Mouse (Mus musculus) heart, embryonic 13.5 days (tissue): ENCODE data around the gene Kcnip1. TPM values are rescaled to one million over a fixed set of nuclear protein-coding genes. Genes with fewer than 3 reads are reported as not detected.

ENCODE experiments used
- ATAC-seq: fragments of 200-750 bp; cut with Nextera tagmentation; 2 replicates; pipeline ENCODE4 v1.8.0; 2017; ENCODE audit warnings: moderate TSS enrichment; ENCODE audit not compliant: insufficient number of reproducible peaks, low FRiP score, low TSS enrichment; ENCODE audit errors: extremely low read depth
- H3K27ac ChIP-seq: fragments of 300-500 bp; sonication (generic); replicated peaks from 2 replicates; pipeline ENCODE4 v1.5.1; 2015; ENCODE audit warnings: moderate library complexity, mild to moderate bottlenecking, inconsistent platforms
- H3K27me3 ChIP-seq: fragments of 300-500 bp; sonication (generic); replicated peaks from 2 replicates; pipeline ENCODE4 v1.6.1; 2015; ENCODE audit warnings: mild to moderate bottlenecking, inconsistent platforms
- H3K36me3 ChIP-seq: fragments of 300-500 bp; sonication (generic); 2 replicates; pipeline ENCODE4 v1.6.1; 2015; ENCODE audit warnings: mild to moderate bottlenecking, inconsistent platforms
- H3K4me1 ChIP-seq: fragments of 300-500 bp; sonication (generic); 2 replicates; pipeline ENCODE4 v1.6.1; 2015; ENCODE audit warnings: inconsistent platforms
- H3K4me2 ChIP-seq: fragments of 300-500 bp; sonication (generic); 2 replicates; pipeline ENCODE4 v1.6.1; 2015; ENCODE audit warnings: inconsistent platforms, mild to moderate bottlenecking, moderate library complexity
- H3K4me3 ChIP-seq: fragments of 300-500 bp; sonication (generic); 2 replicates; pipeline ENCODE4 v1.5.1; 2015; ENCODE audit warnings: moderate library complexity, mild to moderate bottlenecking, inconsistent platforms
- H3K9ac ChIP-seq: fragments of 300-500 bp; sonication (generic); 2 replicates; pipeline ENCODE4 v1.6.1; 2015; ENCODE audit warnings: inconsistent platforms, mild to moderate bottlenecking, moderate library complexity
- H3K9me3 ChIP-seq: fragments of 300-500 bp; sonication (generic); 2 replicates; pipeline ENCODE4 v1.6.1; 2016; ENCODE audit warnings: inconsistent platforms
- WGBS: fragments of 180-500 bp; shearing (Covaris S2); methylation state at CpG from one replicate; pipeline ENCODE4 v1.1.7; 2015; ENCODE audit warnings: mixed read lengths; 5-methylcytosine and 5-hydroxymethylcytosine counted together
- polyA plus RNA-seq: library from polyadenylated mRNA; unstranded; fragments of >200 nt; fragmentation: Nextera tagmentation; extraction: Ambion mirVana; gene quantifications from 2 replicates; pipeline ENCODE4 v1.2.1, GENCODE M21; 2015

The Kcnip1 gene
- polyA plus RNA-seq, 1 experiment from 2014 or later = 0.15 TPM

DNA sequence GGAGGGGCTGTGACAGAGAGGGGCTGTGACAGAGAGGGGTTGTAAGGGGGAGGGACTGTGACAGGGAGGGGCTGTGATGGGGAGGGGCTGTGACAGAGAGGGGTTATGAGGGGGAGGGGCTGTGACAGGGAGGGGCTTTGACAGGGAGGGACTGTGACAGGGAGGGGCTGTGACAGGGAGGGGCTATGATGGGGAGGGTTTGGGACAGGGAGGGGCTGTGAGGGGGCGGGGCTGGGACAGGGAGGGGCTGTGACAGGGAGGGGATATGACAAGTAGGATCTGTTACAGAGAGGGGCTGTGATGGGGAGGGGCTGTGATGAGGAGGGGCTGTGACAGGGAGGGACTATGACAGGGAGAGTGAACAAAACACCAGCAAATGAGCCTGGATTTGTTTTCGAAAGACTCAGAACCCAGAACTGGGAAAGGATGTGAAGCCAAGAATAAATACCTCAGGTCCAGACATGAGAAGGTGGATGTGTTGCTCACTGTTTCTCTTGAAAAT lies 290.9 kb downstream of the Kcnip1 start:
- Histone ChIP-seq H3K27ac (no peak overlapping the region), H3K4me2 (no peak overlapping the region), H3K27me3 (0 out of 2 replicates have a peak, but pooled peaks cover 12% of the 10 kb centered on the region), H3K4me1 (no peaks in the 10 kb centered on the region), H3K36me3 (no peaks in the 10 kb centered on the region), H3K9me3 (no peaks in the 10 kb centered on the region), H3K9ac (no peak overlapping the region), H3K4me3 (no peak overlapping the region)
- WGBS = 44% methylated on average over 2 of the region's 2 CpGs
- no peak for ATAC-seq

DNA sequence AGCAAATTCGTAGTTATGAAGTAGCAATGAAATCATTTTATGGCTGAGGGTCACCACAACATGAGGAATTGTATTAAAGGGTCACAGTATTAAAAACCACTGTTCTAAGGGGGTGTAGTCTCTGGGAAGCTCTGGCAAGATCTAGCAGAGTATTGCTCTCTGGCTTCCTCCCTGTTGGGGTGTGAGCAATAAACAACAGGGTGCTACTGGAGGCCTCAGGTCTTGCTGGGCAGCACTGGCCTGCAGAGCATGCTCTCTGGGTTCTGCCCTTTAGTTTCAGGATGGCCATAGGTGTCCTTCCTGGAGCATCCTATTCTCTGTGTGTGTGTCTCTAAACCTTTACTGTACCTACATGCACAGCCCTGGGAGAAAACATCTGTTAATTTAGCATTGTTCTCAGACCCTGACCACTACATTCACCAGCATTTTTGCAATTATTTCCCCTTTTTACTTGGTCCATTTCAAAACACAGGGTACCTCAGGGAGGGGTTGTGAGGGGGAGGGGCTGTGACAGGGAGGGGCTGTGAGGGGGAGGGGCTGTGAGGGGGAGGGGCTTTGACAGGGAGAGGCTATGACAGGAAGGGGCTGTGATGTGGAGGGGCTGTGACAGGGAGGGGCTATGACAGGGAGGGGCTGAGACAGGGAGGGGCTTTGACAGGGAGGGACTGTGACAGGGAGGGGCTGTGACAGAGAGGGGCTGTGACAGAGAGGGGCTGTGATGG lies 291.6 kb downstream of the Kcnip1 start:
- Histone ChIP-seq H3K27me3 (0 out of 2 replicates have a peak, but pooled peaks cover 9% of the 10 kb centered on the region), H3K4me3 (no peak overlapping the region), H3K4me2 (no peak overlapping the region), H3K9me3 (no peaks in the 10 kb centered on the region), H3K9ac (no peak overlapping the region), H3K4me1 (no peaks in the 10 kb centered on the region), H3K36me3 (no peaks in the 10 kb centered on the region), H3K27ac (no peak overlapping the region)
- WGBS = 62% methylated on average over 1 of the region's 1 CpGs
- no peak for ATAC-seq

DNA sequence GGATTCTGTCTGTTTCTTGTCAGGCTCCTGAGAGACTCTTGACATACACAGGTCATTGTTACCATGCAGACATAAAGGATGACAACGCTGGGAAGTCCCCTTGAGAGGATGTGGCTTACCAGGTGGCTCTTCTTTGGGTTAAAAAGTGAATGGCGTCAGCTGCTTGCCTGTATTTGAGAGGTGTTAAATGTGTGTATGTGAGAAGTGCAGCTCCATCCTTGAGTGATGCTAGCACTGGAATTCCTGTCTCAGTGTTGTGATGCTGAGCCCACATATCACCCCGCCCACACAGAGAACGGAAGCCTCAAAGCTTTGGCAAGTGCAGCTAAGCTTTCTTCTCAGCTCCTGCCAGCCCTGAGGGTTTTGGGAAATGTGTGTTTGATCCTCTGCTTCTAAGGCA lies 292.2 kb downstream of the Kcnip1 start:
- Histone ChIP-seq H3K27ac (no peak overlapping the region), H3K36me3 (no peaks in the 10 kb centered on the region), H3K27me3 (0 out of 2 replicates have a peak, but pooled peaks cover 6% of the 10 kb centered on the region), H3K9ac (no peak overlapping the region), H3K4me3 (no peak overlapping the region), H3K4me2 (no peak overlapping the region), H3K4me1 (no peaks in the 10 kb centered on the region), H3K9me3 (no peaks in the 10 kb centered on the region)
- ATAC-seq = no peak
- 44% methylated on average over 4 of the region's 4 CpGs for WGBS

DNA sequence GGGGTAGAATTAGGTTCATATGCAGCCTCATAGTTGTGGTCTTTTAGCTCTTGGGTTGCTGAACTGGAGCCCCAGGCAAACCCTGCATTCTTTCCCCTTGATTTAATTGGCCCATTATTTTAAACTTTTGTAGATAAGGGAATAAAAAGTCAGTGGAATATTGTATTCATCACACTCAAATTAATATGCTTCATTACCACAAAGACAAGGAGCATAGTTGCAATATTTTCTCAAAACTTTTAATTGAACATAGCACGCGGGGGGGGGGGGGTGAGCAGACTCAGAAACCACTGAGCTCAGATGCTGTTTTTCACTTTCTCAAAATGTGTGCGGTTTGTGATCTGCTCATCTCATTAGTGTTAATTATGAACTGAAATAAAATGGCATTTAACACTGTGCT lies 302.8 kb downstream of the Kcnip1 start:
- WGBS = 73% methylated on average over 3 of the region's 3 CpGs
- no peak overlapping the region for H3K27ac ChIP-seq
- H3K27me3 ChIP-seq = peaks cover 5% of the 10 kb centered on the region
- no peaks in the 10 kb centered on the region for H3K9me3 ChIP-seq
- H3K4me3 ChIP-seq = no peak overlapping the region
- no peaks in the 10 kb centered on the region for H3K4me1 ChIP-seq
- H3K9ac ChIP-seq = no peak overlapping the region
- no peaks in the 10 kb centered on the region for H3K36me3 ChIP-seq
- ATAC-seq = no peak
- H3K4me2 ChIP-seq = no peak overlapping the region

DNA sequence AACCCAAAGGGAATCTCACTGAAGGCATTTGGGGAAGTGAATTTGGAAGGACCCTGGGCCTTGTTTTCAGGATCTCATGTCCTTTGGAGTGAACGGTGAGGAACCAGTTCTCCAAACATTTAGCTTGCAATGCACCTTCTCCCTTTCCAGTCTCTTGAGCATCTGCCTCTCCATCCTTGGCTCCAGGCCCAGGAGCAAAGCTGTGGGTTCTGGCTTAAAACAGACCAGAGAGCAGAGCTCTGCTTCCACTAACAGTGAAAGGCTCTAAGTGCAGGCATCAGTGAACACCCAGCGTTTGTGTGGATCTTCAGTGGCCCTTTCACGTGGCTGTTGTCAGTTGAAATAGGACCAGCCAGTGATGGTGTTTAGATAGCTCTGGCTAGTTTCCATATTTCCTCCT lies 307.0 kb downstream of the Kcnip1 start:
- H3K4me3 ChIP-seq = no peak overlapping the region
- no peak overlapping the region for H3K9ac ChIP-seq
- no peak for ATAC-seq
- H3K27ac ChIP-seq = no peak overlapping the region
- H3K27me3 ChIP-seq = peaks cover 19% of the 10 kb centered on the region
- H3K4me1 ChIP-seq = no peaks in the 10 kb centered on the region
- no peak overlapping the region for H3K4me2 ChIP-seq
- H3K36me3 ChIP-seq = no peaks in the 10 kb centered on the region
- no peaks in the 10 kb centered on the region for H3K9me3 ChIP-seq
- 40% methylated on average over 3 of the region's 3 CpGs for WGBS

DNA sequence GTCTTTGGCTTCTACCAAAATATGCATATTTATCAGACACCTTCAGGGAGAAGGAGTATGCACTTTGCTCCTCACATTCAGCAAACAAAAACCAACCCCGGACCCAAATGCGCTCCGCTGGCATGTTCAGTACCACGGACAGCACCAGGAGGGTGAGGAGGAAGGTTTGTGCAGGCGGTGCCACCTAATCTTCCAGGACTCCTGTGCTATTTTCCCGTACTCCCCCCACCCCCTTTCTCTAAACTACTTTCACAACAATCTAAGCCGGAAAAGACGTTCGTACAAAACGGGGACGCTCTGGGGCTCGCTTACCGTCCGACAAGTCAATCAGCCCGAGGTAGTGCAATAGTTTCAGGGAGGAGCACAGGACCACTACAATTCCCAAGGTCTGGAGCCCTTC lies 312.8 kb downstream of the Kcnip1 start:
- H3K4me1 ChIP-seq = no peaks in the 10 kb centered on the region
- H3K4me3 ChIP-seq = peak overlapping the region; percentile 22; the same call in 1 of the 2 replicates
- no peak overlapping the region for H3K27ac ChIP-seq
- no peak for ATAC-seq
- H3K4me2 ChIP-seq = peak overlapping the region; percentile 58
- WGBS = 3% methylated on average over 15 of the region's 15 CpGs
- H3K9ac ChIP-seq = no peak overlapping the region
- H3K27me3 ChIP-seq = peaks cover 40% of the 10 kb centered on the region
- no peaks in the 10 kb centered on the region for H3K36me3 ChIP-seq
- H3K9me3 ChIP-seq = no peaks in the 10 kb centered on the region

GRCm38 (mm10) chr11:33670105-33670965 lies 322.6 kb downstream of the Kcnip1 start:
- no peak overlapping the region for H3K27ac ChIP-seq
- 77% methylated on average over 10 of the region's 10 CpGs for WGBS
- no peaks in the 10 kb centered on the region for H3K9me3 ChIP-seq
- H3K4me3 ChIP-seq = no peak overlapping the region
- no peak overlapping the region for H3K9ac ChIP-seq
- no peaks in the 10 kb centered on the region; the same call in 1 of the 2 replicates for H3K27me3 ChIP-seq
- H3K4me2 ChIP-seq = no peak overlapping the region
- no peaks in the 10 kb centered on the region for H3K4me1 ChIP-seq
- H3K36me3 ChIP-seq = no peaks in the 10 kb centered on the region
- no peak for ATAC-seq

DNA sequence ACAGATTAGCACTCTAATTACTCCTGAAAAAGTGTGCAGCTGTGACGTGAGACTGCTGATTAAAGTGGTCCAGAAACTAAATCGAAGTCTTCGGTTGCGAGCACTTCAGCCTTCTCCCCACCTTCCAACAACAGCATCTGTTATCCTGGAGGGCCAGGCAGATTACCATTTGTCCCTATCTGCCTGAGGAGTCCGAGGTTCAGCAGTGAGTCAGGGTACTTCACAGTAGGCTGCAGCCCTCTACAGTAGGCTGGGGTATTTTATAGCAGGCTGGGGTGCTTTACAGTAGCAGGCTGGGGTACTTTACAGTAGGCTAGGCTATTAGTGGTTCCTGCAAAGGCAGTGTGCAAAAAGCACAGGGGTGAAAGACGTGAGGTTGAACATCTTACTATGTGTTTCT lies 324.6 kb downstream of the Kcnip1 start:
- Histone ChIP-seq H3K27me3 (no peaks in the 10 kb centered on the region; the same call in 1 of the 2 replicates), H3K4me1 (no peaks in the 10 kb centered on the region), H3K9me3 (no peaks in the 10 kb centered on the region), H3K36me3 (no peaks in the 10 kb centered on the region), H3K9ac (no peak overlapping the region), H3K4me2 (no peak overlapping the region), H3K4me3 (no peak overlapping the region), H3K27ac (no peak overlapping the region)
- ATAC-seq = no peak
- 43% methylated on average over 6 of the region's 6 CpGs for whole genome bisulfite sequencing

GRCm38 (mm10) chr11:33663599-33663998 lies 329.4 kb downstream of the Kcnip1 start:
- WGBS = 77% methylated on average over 2 of the region's 2 CpGs
- Histone ChIP-seq H3K36me3 (no peaks in the 10 kb centered on the region), H3K9ac (no peak overlapping the region), H3K27me3 (no peaks in the 10 kb centered on the region; the same call in 1 of the 2 replicates), H3K4me3 (no peak overlapping the region), H3K4me2 (no peak overlapping the region), H3K9me3 (no peaks in the 10 kb centered on the region), H3K4me1 (no peaks in the 10 kb centered on the region), H3K27ac (no peak overlapping the region)
- ATAC-seq = no peak

DNA sequence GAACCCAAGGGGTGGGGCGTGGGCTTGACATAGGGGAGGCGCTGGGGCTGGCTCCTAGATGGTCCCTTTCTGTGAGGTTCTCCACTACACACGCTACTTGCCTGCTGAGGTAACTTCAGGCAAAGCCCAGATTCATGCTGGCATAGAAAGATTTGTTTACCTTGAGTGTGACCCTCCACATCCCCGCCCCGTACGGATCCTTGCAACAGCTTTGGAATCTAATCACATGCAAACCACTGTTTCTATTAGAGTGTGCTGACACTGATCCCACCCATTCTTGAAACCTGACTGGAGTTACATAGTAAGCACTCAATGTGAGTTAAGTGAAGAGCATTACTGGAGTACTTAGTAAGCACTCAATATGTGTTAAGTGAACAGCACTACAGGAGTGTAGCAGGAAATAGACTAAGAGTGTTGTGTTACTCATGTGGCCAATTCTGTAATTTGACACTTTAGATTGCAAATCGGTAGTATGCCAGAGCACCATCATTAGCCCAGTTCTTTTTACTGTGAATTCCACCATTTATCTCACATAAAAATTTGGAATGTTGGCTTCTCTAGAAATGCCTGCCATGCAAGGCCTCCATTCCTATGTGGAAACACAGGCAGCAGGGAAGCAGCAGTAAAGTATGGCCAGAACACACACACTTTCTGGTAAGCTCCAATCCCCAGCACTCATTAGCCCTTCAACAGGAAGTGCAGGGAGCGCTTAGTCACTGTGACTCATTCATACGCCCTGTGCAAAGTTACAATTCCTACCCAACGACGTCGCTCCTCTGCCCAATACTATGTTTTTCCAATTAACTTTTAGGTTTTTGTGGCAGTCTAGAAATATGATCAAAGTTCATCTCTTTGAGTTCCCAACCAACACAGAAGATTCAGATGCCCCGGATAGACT lies 332.7 kb downstream of the Kcnip1 start:
- Histone ChIP-seq H3K27me3 (no peaks in the 10 kb centered on the region), H3K4me1 (no peaks in the 10 kb centered on the region), H3K9me3 (no peaks in the 10 kb centered on the region), H3K4me2 (no peak overlapping the region), H3K27ac (no peak overlapping the region), H3K9ac (no peak overlapping the region), H3K4me3 (no peak overlapping the region), H3K36me3 (no peaks in the 10 kb centered on the region)
- WGBS = 62% methylated on average over 13 of the region's 13 CpGs
- ATAC-seq = no peak
